In genomic region chr13:24395815-24396214, GRCm38 (mm10) we compare ENCODE assay signal across 21 mouse cellular contexts.
"Had no signal": no experiment of that assay in that cellular context is flagged by ENCODE, and none has a peak within 500 bp of the region (broad histone marks: within the 10 kb centered on the region; RNA-seq: fewer than 3 reads in every experiment).

No protein-coding gene starts in this region.

- H3K9me3 ChIP-seq: limb, embryonic 12.5 days; limb, embryonic 15.5 days; megakaryocyte, embryonic 14.5 days; midbrain, embryonic 10.5 days; midbrain, embryonic 13.5 days; neural tube, embryonic 13.5 days; stomach, embryonic 15.5 days had no signal

- ATAC-seq: liver, postnatal 0 days; lung, postnatal 0 days; midbrain, embryonic 13.5 days; midbrain, embryonic 16.5 days had no signal

- DNase-seq: kidney, adult 2 months; kidney, postnatal 25 days; left cerebral cortex, postnatal 4 days; liver, postnatal 0 days; lung, embryonic 14.5 days; retina, postnatal 1 day; right cerebral cortex, postnatal 25 days; thymus, postnatal 36 days had no signal

- H3K27me3 ChIP-seq: limb, embryonic 12.5 days; limb, embryonic 15.5 days; megakaryocyte, embryonic 14.5 days; midbrain, embryonic 13.5 days; neural tube, embryonic 13.5 days; stomach, embryonic 15.5 days had no signal

- H3K4me3 ChIP-seq: limb, embryonic 12.5 days; limb, embryonic 15.5 days; megakaryocyte, embryonic 14.5 days; midbrain, embryonic 10.5 days; midbrain, embryonic 13.5 days; myocyte; neural tube, embryonic 13.5 days; stomach, embryonic 15.5 days had no signal

- H3K27ac ChIP-seq: kidney, postnatal 0 days; limb, embryonic 12.5 days; limb, embryonic 15.5 days; liver, embryonic 14.5 days; midbrain, embryonic 10.5 days; midbrain, embryonic 13.5 days; neural tube, embryonic 13.5 days; stomach, embryonic 15.5 days had no signal

- H3K4me2 ChIP-seq: limb, embryonic 12.5 days; limb, embryonic 15.5 days; liver, embryonic 11.5 days; lung, embryonic 14.5 days; midbrain, embryonic 13.5 days; neural tube, embryonic 13.5 days; stomach, embryonic 15.5 days had no signal

- H3K36me3 ChIP-seq: limb, embryonic 12.5 days; limb, embryonic 15.5 days; midbrain, embryonic 10.5 days; midbrain, embryonic 13.5 days; neural tube, embryonic 13.5 days; stomach, embryonic 15.5 days had no signal

- H3K9ac ChIP-seq: limb, embryonic 12.5 days; limb, embryonic 15.5 days; liver, embryonic 14.5 days; liver, postnatal 0 days; lung, embryonic 14.5 days; midbrain, embryonic 13.5 days; neural tube, embryonic 13.5 days; stomach, embryonic 15.5 days had no signal

- H3K4me1 ChIP-seq: midbrain, embryonic 10.5 days; midbrain, embryonic 13.5 days; stomach, embryonic 15.5 days had no signal
